ENCODE assay signal across 10 mouse cellular contexts in the genomic region with DNA sequence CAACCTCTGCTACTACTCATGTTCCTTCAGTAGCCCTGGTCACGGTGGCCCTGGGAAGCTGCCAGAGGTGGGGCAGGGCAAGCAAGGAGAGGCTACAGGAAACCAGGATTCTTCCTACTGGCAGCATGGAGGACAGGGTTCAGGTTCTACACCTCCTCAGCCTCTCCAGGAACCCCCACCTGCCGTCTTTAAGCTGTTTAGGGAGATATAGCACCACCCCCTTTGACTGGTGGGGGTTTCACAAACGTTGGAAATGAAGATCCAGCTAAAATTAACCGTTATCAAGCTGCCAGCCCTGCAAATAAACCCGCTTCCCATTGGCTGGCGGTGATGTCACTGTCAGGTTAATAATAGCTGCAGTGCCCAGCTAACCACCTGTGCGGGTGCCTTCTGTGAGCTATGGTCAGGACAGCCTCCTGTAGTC. TPM values are rescaled to one million over a fixed set of nuclear protein-coding genes. Genes with fewer than 3 reads are reported as not detected.
A peak's percentile ranks its signal among the peaks of the same experiment; 100 is the strongest.
DNase-seq lines count a peak whose midpoint lies in the region; ATAC-seq lines count a peak whose summit lies in the region.
"Had no signal": no experiment of that assay in that cellular context is flagged by ENCODE, and none has a peak within 500 bp of the region (broad histone marks: within the 10 kb centered on the region; RNA-seq: fewer than 3 reads in every experiment).

No protein-coding gene starts in this region.

- intact Hi-C loops in left cerebral cortex, postnatal 36 days (cut with DNase I), result no loop called here

- peak; percentile 39 for DNase-seq in MN1 (ENCODE audit: low spot score)
- DNase-seq in cerebellum, adult 8-10 months, result peak; percentile 87
- DNase-seq in heart, adult 9 months (ENCODE audit: low spot score in 2 of 2), result peak; percentile 70 to 74
- DNase-seq in left cerebral cortex, postnatal 36 days (ENCODE audit: low spot score in 2 of 2), result peak; percentile 76 to 83
- no peak for DNase-seq in thymus, postnatal 25 days
- DNase-seq in adrenal gland, postnatal 4 days (ENCODE audit: low spot score in 2 of 2), result no peak
- DNase-seq in lung, postnatal 10 days, result no peak

- no peak for ATAC-seq in inflammation-experienced regulatory T-cells, adult 6 months

RNA-seq across cellular contexts. Expression of a gene that starts 2.3 kb away (rescaled TPM):
- total RNA-seq in left cerebral cortex, postnatal 36 days (2021), result 1,000 to 10,000 TPM; 1,312 to 1,553 TPM
- 10 to 100 TPM; 76.3 to 76.6 TPM for total RNA-seq in adrenal gland, postnatal 4 days (2021)
- polyA plus RNA-seq in inflammation-experienced regulatory T-cells, adult 6 months (2017; shearing (Covaris generic)), result not detected

RNA-seq across cellular contexts. Expression of a gene that starts 24.0 kb away (rescaled TPM):
- total RNA-seq in left cerebral cortex, postnatal 36 days (2021), result 100 to 1,000 TPM; 225 to 264 TPM
- total RNA-seq in adrenal gland, postnatal 4 days (2021), result 10 to 100 TPM; 12.8 to 13.5 TPM
- polyA plus RNA-seq in inflammation-experienced regulatory T-cells, adult 6 months (2017; shearing (Covaris generic)), result under 1 TPM in 1 of 3 experiments, not detected in 2; 0.19 TPM

RNA-seq across cellular contexts. Expression of a gene that starts 27.9 kb away (rescaled TPM):
- total RNA-seq in left cerebral cortex, postnatal 36 days (2021), result 10 to 100 TPM; 88.3 to 97.9 TPM
- 10 to 100 TPM; 91.2 to 93.3 TPM for total RNA-seq in adrenal gland, postnatal 4 days (2021)
- 100 to 1,000 TPM; 128 to 152 (median 146) TPM for polyA plus RNA-seq in inflammation-experienced regulatory T-cells, adult 6 months (2017; shearing (Covaris generic))

RNA-seq across cellular contexts. Expression of a gene that starts 43.5 kb away (rescaled TPM):
- not detected for total RNA-seq in left cerebral cortex, postnatal 36 days (2021)
- total RNA-seq in adrenal gland, postnatal 4 days (2021), result not detected
- under 1 TPM in 1 of 3 experiments, not detected in 2; 0.09 TPM for polyA plus RNA-seq in inflammation-experienced regulatory T-cells, adult 6 months (2017; shearing (Covaris generic))
- total RNA-seq: layer of hippocampus, postnatal 25 days had no signal
- polyA plus RNA-seq: embryonic facial prominence, embryonic 13.5 days had no signal

RNA-seq across cellular contexts. Expression of a gene that starts 53.9 kb away (rescaled TPM):
- total RNA-seq in left cerebral cortex, postnatal 36 days (2021), result under 1 TPM; 0.25 to 0.50 TPM
- under 1 TPM; 0.20 to 0.85 TPM for total RNA-seq in adrenal gland, postnatal 4 days (2021)
- polyA plus RNA-seq in inflammation-experienced regulatory T-cells, adult 6 months (2017; shearing (Covaris generic)), result under 1 TPM in 2 of 3 experiments, not detected in 1; 0.19 to 0.35 TPM
- polyA plus RNA-seq: embryonic facial prominence, embryonic 13.5 days had no signal

Comparison
In these comparisons a context has a peak if more than half of its experiments do, and no peak if none do; other contexts are left out.
1. DNase-seq: peak in MN1 (single experiment), cerebellum, adult 8-10 months (single experiment), heart, adult 9 months (2 of 2) and left cerebral cortex, postnatal 36 days (2 of 2); none in thymus, postnatal 25 days (single experiment), adrenal gland, postnatal 4 days (0 of 2) and lung, postnatal 10 days (single experiment).
2. RNA of a gene that starts 2.3 kb away (total RNA-seq): 1,312 to 1,553 TPM in left cerebral cortex, postnatal 36 days; 76.3 to 76.6 TPM in adrenal gland, postnatal 4 days; every median in the first group is over 10 times any median in the second.
3. RNA of a gene that starts 24.0 kb away (total RNA-seq): 225 to 264 TPM in left cerebral cortex, postnatal 36 days; 12.8 to 13.5 TPM in adrenal gland, postnatal 4 days; every median in the first group is over 10 times any median in the second.